In genomic region chr12:25613473-25613872, GRCm38 (mm10) we compare ENCODE assay signal across 16 mouse cellular contexts.
"Had no signal": no experiment of that assay in that cellular context is flagged by ENCODE, and none has a peak within 500 bp of the region (broad histone marks: within the 10 kb centered on the region; RNA-seq: fewer than 3 reads in every experiment).

No protein-coding gene starts in this region.

- H3K4me3 ChIP-seq: limb, embryonic 12.5 days; liver, embryonic 13.5 days; lung, embryonic 15.5 days; megakaryocyte, embryonic 14.5 days; midbrain, embryonic 12.5 days; neural tube, embryonic 13.5 days had no signal

- H3K4me1 ChIP-seq: liver, embryonic 13.5 days; midbrain, embryonic 12.5 days had no signal

- H3K27me3 ChIP-seq: limb, embryonic 12.5 days; liver, embryonic 13.5 days; lung, embryonic 15.5 days; megakaryocyte, embryonic 14.5 days; midbrain, embryonic 12.5 days; neural tube, embryonic 13.5 days had no signal

- H3K4me2 ChIP-seq: limb, embryonic 12.5 days; liver, embryonic 13.5 days; lung, embryonic 15.5 days; midbrain, embryonic 12.5 days; neural tube, embryonic 13.5 days had no signal

- H3K9ac ChIP-seq: limb, embryonic 12.5 days; liver, embryonic 13.5 days; liver, postnatal 0 days; lung, embryonic 15.5 days; midbrain, embryonic 12.5 days; neural tube, embryonic 13.5 days had no signal

- DNase-seq: kidney, postnatal 25 days; layer of hippocampus, postnatal 36 days; liver; liver, embryonic 13.5 days; liver, postnatal 0 days; lung, postnatal 14 days; right cerebral cortex, adult 18-20 months; right cerebral cortex, postnatal 25 days had no signal

- ATAC-seq: liver, postnatal 0 days; midbrain, embryonic 16.5 days had no signal

- H3K36me3 ChIP-seq: limb, embryonic 12.5 days; liver, embryonic 13.5 days; lung, embryonic 15.5 days; midbrain, embryonic 12.5 days; neural tube, embryonic 13.5 days had no signal

- H3K9me3 ChIP-seq: limb, embryonic 12.5 days; liver, embryonic 13.5 days; lung, embryonic 15.5 days; megakaryocyte, embryonic 14.5 days; midbrain, embryonic 12.5 days; neural tube, embryonic 13.5 days had no signal

- H3K27ac ChIP-seq: limb, embryonic 12.5 days; liver, embryonic 13.5 days; lung, embryonic 15.5 days; macrophage; midbrain, embryonic 12.5 days; neural tube, embryonic 13.5 days; stomach, postnatal 0 days had no signal
